Mouse (Mus musculus) heart, embryonic 13.5 days (tissue): ENCODE results near the gene Aph1b. TPM values are rescaled to one million over a fixed set of nuclear protein-coding genes. Genes with fewer than 3 reads are reported as not detected.
A peak's percentile ranks its signal among the peaks of the same experiment; 100 is the strongest.

ENCODE experiments used
- ATAC-seq: fragments of 200-750 bp; cut with Nextera tagmentation; 2 replicates; pipeline ENCODE4 v1.8.0; 2017; ENCODE audit warnings: moderate TSS enrichment; ENCODE audit not compliant: insufficient number of reproducible peaks, low FRiP score, low TSS enrichment; ENCODE audit errors: extremely low read depth
- H3K27ac ChIP-seq: fragments of 300-500 bp; sonication (generic); replicated peaks from 2 replicates; pipeline ENCODE4 v1.5.1; 2015; ENCODE audit warnings: moderate library complexity, mild to moderate bottlenecking, inconsistent platforms
- H3K27me3 ChIP-seq: fragments of 300-500 bp; sonication (generic); replicated peaks from 2 replicates; pipeline ENCODE4 v1.6.1; 2015; ENCODE audit warnings: mild to moderate bottlenecking, inconsistent platforms
- H3K36me3 ChIP-seq: fragments of 300-500 bp; sonication (generic); 2 replicates; pipeline ENCODE4 v1.6.1; 2015; ENCODE audit warnings: mild to moderate bottlenecking, inconsistent platforms
- H3K4me1 ChIP-seq: fragments of 300-500 bp; sonication (generic); 2 replicates; pipeline ENCODE4 v1.6.1; 2015; ENCODE audit warnings: inconsistent platforms
- H3K4me2 ChIP-seq: fragments of 300-500 bp; sonication (generic); 2 replicates; pipeline ENCODE4 v1.6.1; 2015; ENCODE audit warnings: inconsistent platforms, mild to moderate bottlenecking, moderate library complexity
- H3K4me3 ChIP-seq: fragments of 300-500 bp; sonication (generic); 2 replicates; pipeline ENCODE4 v1.5.1; 2015; ENCODE audit warnings: moderate library complexity, mild to moderate bottlenecking, inconsistent platforms
- H3K9ac ChIP-seq: fragments of 300-500 bp; sonication (generic); 2 replicates; pipeline ENCODE4 v1.6.1; 2015; ENCODE audit warnings: inconsistent platforms, mild to moderate bottlenecking, moderate library complexity
- H3K9me3 ChIP-seq: fragments of 300-500 bp; sonication (generic); 2 replicates; pipeline ENCODE4 v1.6.1; 2016; ENCODE audit warnings: inconsistent platforms
- WGBS: fragments of 180-500 bp; shearing (Covaris S2); methylation state at CpG from one replicate; pipeline ENCODE4 v1.1.7; 2015; ENCODE audit warnings: mixed read lengths; 5-methylcytosine and 5-hydroxymethylcytosine counted together
- polyA plus RNA-seq: library from polyadenylated mRNA; unstranded; fragments of >200 nt; fragmentation: Nextera tagmentation; extraction: Ambion mirVana; gene quantifications from 2 replicates; pipeline ENCODE4 v1.2.1, GENCODE M21; 2015

Gene Aph1b
- polyA plus RNA-seq, 1 experiment from 2014 or later = 6.5 TPM

GRCm38 (mm10) chr9:66739516-66739915 lies 55.8 kb downstream of the Aph1b start:
- H3K4me2 ChIP-seq = no peak overlapping the region
- 73% methylated on average over 7 of the region's 7 CpGs for WGBS
- H3K36me3 ChIP-seq = no peaks in the 10 kb centered on the region
- H3K27ac ChIP-seq = no peak overlapping the region
- no peak overlapping the region for H3K4me3 ChIP-seq
- H3K9ac ChIP-seq = no peak overlapping the region
- H3K4me1 ChIP-seq = no peaks in the 10 kb centered on the region
- no peak for ATAC-seq
- no peaks in the 10 kb centered on the region for H3K27me3 ChIP-seq
- H3K9me3 ChIP-seq = no peaks in the 10 kb centered on the region

GRCm38 (mm10) chr9:66736551-66736950 lies 58.7 kb downstream of the Aph1b start:
- WGBS = 88% methylated on average over 2 of the region's 2 CpGs
- Histone ChIP-seq H3K27ac (no peak overlapping the region), H3K9me3 (no peaks in the 10 kb centered on the region), H3K9ac (no peak overlapping the region), H3K36me3 (no peaks in the 10 kb centered on the region), H3K4me1 (peaks cover 13% of the 10 kb centered on the region), H3K4me2 (no peak overlapping the region), H3K4me3 (no peak overlapping the region), H3K27me3 (peaks cover 3% of the 10 kb centered on the region; the same call in 1 of the 2 replicates)
- no peak for ATAC-seq

- H3K9ac ChIP-seq = no peak overlapping the region
- H3K36me3 ChIP-seq = no peaks in the 10 kb centered on the region
- H3K27me3 ChIP-seq = peaks cover 8% of the 10 kb centered on the region
- ATAC-seq = no peak
- H3K4me3 ChIP-seq = no peak overlapping the region
- H3K4me1 ChIP-seq = peaks cover 18% of the 10 kb centered on the region
- H3K9me3 ChIP-seq = no peaks in the 10 kb centered on the region
- 78% methylated on average over 3 of the region's 3 CpGs for WGBS
- H3K27ac ChIP-seq = no peak overlapping the region
- no peak overlapping the region for H3K4me2 ChIP-seq
Measured at GRCm38 (mm10) chr9:66736016-66736415, 59.3 kb downstream of the Aph1b start.

GRCm38 (mm10) chr9:66735122-66735521 lies 60.2 kb downstream of the Aph1b start:
- H3K27ac ChIP-seq = no peak overlapping the region

GRCm38 (mm10) chr9:66734568-66734967 lies 60.7 kb downstream of the Aph1b start:
- H3K36me3 ChIP-seq = no peaks in the 10 kb centered on the region
- no peak overlapping the region for H3K4me2 ChIP-seq
- H3K4me3 ChIP-seq = no peak overlapping the region
- no peak for ATAC-seq
- H3K27me3 ChIP-seq = peaks cover 16% of the 10 kb centered on the region
- H3K9ac ChIP-seq = no peak overlapping the region
- WGBS = 76% methylated on average over 6 of the region's 6 CpGs
- H3K4me1 ChIP-seq = peaks cover 21% of the 10 kb centered on the region
- H3K9me3 ChIP-seq = no peaks in the 10 kb centered on the region
- no peak overlapping the region for H3K27ac ChIP-seq

More at GRCm38 (mm10) chr9:66735122-66735521, 60.2 kb downstream of the Aph1b start:
- Histone ChIP-seq H3K27me3 (peaks cover 15% of the 10 kb centered on the region), H3K4me1 (peaks cover 21% of the 10 kb centered on the region), H3K4me2 (no peak overlapping the region), H3K36me3 (no peaks in the 10 kb centered on the region), H3K4me3 (no peak overlapping the region), H3K9ac (no peak overlapping the region), H3K9me3 (no peaks in the 10 kb centered on the region)
- ATAC-seq = no peak
- 82% methylated on average over 2 of the region's 2 CpGs for WGBS

GRCm38 (mm10) chr9:66732791-66733691 lies 62.2 kb downstream of the Aph1b start:
- H3K4me3 ChIP-seq = no peak overlapping the region
- H3K4me1 ChIP-seq = peaks cover 21% of the 10 kb centered on the region
- H3K9ac ChIP-seq = 0 out of 2 replicates have a peak overlapping the region, but pooled peaks have one; percentile 28
- no peaks in the 10 kb centered on the region for H3K9me3 ChIP-seq
- H3K36me3 ChIP-seq = no peaks in the 10 kb centered on the region
- peak overlapping the region; percentile 38 for H3K4me2 ChIP-seq
- H3K27ac ChIP-seq = no peak overlapping the region
- WGBS = 20% methylated on average over 15 of the region's 15 CpGs
- no peak for ATAC-seq
- peaks cover 18% of the 10 kb centered on the region for H3K27me3 ChIP-seq

GRCm38 (mm10) chr9:66731284-66731683 lies 64.0 kb downstream of the Aph1b start:
- H3K36me3 ChIP-seq = no peaks in the 10 kb centered on the region
- WGBS = 38% methylated on average over 7 of the region's 7 CpGs
- H3K9ac ChIP-seq = no peak overlapping the region
- no peak for ATAC-seq
- peaks cover 18% of the 10 kb centered on the region for H3K27me3 ChIP-seq
- no peak overlapping the region for H3K4me3 ChIP-seq
- H3K27ac ChIP-seq = no peak overlapping the region
- H3K9me3 ChIP-seq = no peaks in the 10 kb centered on the region
- no peak overlapping the region for H3K4me2 ChIP-seq
- peaks cover 21% of the 10 kb centered on the region for H3K4me1 ChIP-seq

- Histone ChIP-seq H3K4me1 (peaks cover 21% of the 10 kb centered on the region), H3K27me3 (peaks cover 18% of the 10 kb centered on the region), H3K36me3 (no peaks in the 10 kb centered on the region), H3K9me3 (no peaks in the 10 kb centered on the region), H3K4me3 (no peak overlapping the region), H3K4me2 (no peak overlapping the region), H3K9ac (no peak overlapping the region), H3K27ac (no peak overlapping the region)
- 61% methylated on average over 3 of the region's 3 CpGs for WGBS
- no peak for ATAC-seq
Measured at GRCm38 (mm10) chr9:66730556-66730955, 64.7 kb downstream of the Aph1b start.

GRCm38 (mm10) chr9:66727333-66727732 lies 68.0 kb downstream of the Aph1b start:
- no peak for ATAC-seq
- peaks cover 9% of the 10 kb centered on the region; the same call in 1 of the 2 replicates for H3K4me1 ChIP-seq

GRCm38 (mm10) chr9:66725591-66725990 lies 69.7 kb downstream of the Aph1b start:
- Histone ChIP-seq H3K27me3 (peaks cover 7% of the 10 kb centered on the region), H3K27ac (no peak overlapping the region), H3K9me3 (no peaks in the 10 kb centered on the region), H3K4me1 (no peaks in the 10 kb centered on the region), H3K4me2 (no peak overlapping the region), H3K4me3 (no peak overlapping the region), H3K36me3 (no peaks in the 10 kb centered on the region), H3K9ac (no peak overlapping the region)
- ATAC-seq = no peak
- 72% methylated on average over 3 of the region's 3 CpGs for WGBS

More at GRCm38 (mm10) chr9:66727333-66727732, 68.0 kb downstream of the Aph1b start:
- Histone ChIP-seq H3K4me3 (no peak overlapping the region), H3K4me2 (no peak overlapping the region), H3K27ac (no peak overlapping the region), H3K9ac (no peak overlapping the region), H3K36me3 (no peaks in the 10 kb centered on the region), H3K9me3 (no peaks in the 10 kb centered on the region), H3K27me3 (peaks cover 18% of the 10 kb centered on the region)
- WGBS = 61% methylated on average over 7 of the region's 7 CpGs
